Mouse (Mus musculus): ENCODE data around the gene Rab35. TPM values are rescaled to one million over a fixed set of nuclear protein-coding genes. Genes with fewer than 3 reads are reported as not detected.

Gene Rab35
- polyA plus RNA-seq, 1 experiment from 2014 or later, result 24.9 TPM

DNA sequence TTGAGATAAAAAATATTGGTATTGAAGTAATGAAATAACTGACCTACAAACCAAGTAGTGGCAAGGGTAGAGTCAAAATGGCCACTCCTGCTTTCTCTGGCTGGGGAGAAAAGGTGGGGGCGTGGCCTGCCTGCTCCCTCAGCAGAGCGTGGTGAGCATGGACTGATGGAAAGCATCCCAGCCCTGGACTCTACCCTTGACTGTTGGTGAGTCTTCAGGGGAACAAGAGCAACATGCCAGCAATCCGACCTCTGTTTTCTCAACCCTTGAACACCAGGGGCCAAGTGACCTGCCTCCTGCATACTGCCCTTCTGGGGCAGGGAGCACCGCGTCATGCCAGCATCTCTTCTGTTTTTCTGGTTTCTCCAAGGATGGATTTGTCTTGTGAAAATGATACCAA, 65.1 kb downstream of the Rab35 start:
- no peak overlapping the region for H3K4me2 ChIP-seq (ENCODE audit: low read length)
- no peaks in the 10 kb centered on the region for H3K36me3 ChIP-seq (ENCODE audit: control insufficient read depth, insufficient read depth, low read length)
- ATAC-seq (ENCODE audit: low FRiP score, low TSS enrichment) (no peak), DNase-seq (no peak)
- no peak overlapping the region for H3K9ac ChIP-seq (replicated peaks; ENCODE audit: low read length)
- H3K27me3 ChIP-seq (ENCODE audit: control insufficient read depth, insufficient read depth, low read length), result no peaks in the 10 kb centered on the region
- H3K4me1 ChIP-seq (ENCODE audit: control insufficient read depth, insufficient read depth, low read length), result 0 out of 2 replicates have a peak, but pooled peaks cover 4% of the 10 kb centered on the region
- no peaks in the 10 kb centered on the region for H3K9me3 ChIP-seq (ENCODE audit: control insufficient read depth, low read length)
- no peak overlapping the region for H3K4me3 ChIP-seq (replicated peaks; ENCODE audit: low read depth, low read length)
- H3K27ac ChIP-seq (replicated peaks; ENCODE audit: low read depth, low read length), result no peak overlapping the region
- WGBS, result 78% methylated on average over 5 of the region's 5 CpGs

Small RNA genes within 50 kb of the gene (microRNA-seq; reads per million reads assigned to microRNA genes)
- gene Mir7030, result not detected

Other genes with a start within 250 kb of the Rab35 start
- gene Msi1, start 202.3 kb upstream of the Rab35 start, polyA plus RNA-seq (2014; fragmentation: Nextera tagmentation; extraction: Ambion mirVana), result 71.6 and 101 TPM in 2 replicates
- not detected in 2 replicates for gene Pla2g1b, start 165.6 kb upstream of the Rab35 start, polyA plus RNA-seq (2014; fragmentation: Nextera tagmentation; extraction: Ambion mirVana)
- gene Sirt4, start 147.2 kb upstream of the Rab35 start, polyA plus RNA-seq (2014; fragmentation: Nextera tagmentation; extraction: Ambion mirVana), result 23.8 and 25.9 TPM in 2 replicates
- 10.9 and 11.3 TPM in 2 replicates for gene Pxn, start 125.2 kb upstream of the Rab35 start, polyA plus RNA-seq (2014; fragmentation: Nextera tagmentation; extraction: Ambion mirVana)
- gene Rplp0, start 72.4 kb upstream of the Rab35 start, polyA plus RNA-seq (2014; fragmentation: Nextera tagmentation; extraction: Ambion mirVana), result 1,038 and 1,071 TPM in 2 replicates
- gene Gcn1l1, start 66.7 kb upstream of the Rab35 start, polyA plus RNA-seq (2014; fragmentation: Nextera tagmentation; extraction: Ambion mirVana), result 40.5 and 51.2 TPM in 2 replicates
- gene Bicdl1, start 99.7 kb downstream of the Rab35 start, polyA plus RNA-seq (2014; fragmentation: Nextera tagmentation; extraction: Ambion mirVana), result 39.0 and 42.2 TPM in 2 replicates
- 17.0 and 19.1 TPM in 2 replicates for gene Cit, start 213.4 kb downstream of the Rab35 start, polyA plus RNA-seq (2014; fragmentation: Nextera tagmentation; extraction: Ambion mirVana)